Mouse (Mus musculus) CH12.LX (cell line): Measurements from ENCODE around the gene Fam214a. TPM values are rescaled to one million over a fixed set of nuclear protein-coding genes. Genes with fewer than 3 reads are reported as not detected.

Experiments used
- DNase-seq: peaks from one replicate; pipeline ENCODE4 v3.0.0-alpha.2; 2013; ENCODE audit errors: extremely low read depth
- H3K27ac ChIP-seq: 2 replicates; pipeline ENCODE4 v1.5.1; 2012; ENCODE audit warnings: low read depth, mild to moderate bottlenecking, control low read depth, moderate library complexity; ENCODE audit not compliant: insufficient read depth
- H3K27me3 ChIP-seq: replicated peaks from 2 replicates; pipeline ENCODE3; 2012; ENCODE audit warnings: inconsistent platforms
- H3K36me3 ChIP-seq, 2 experiments: replicated peaks in 1 of 2; 2 replicates each; pipeline versions ENCODE3 to v1.6.1; 2012; ENCODE audit warnings: inconsistent platforms in 1 of 2, low read length in 1 of 2, mild to moderate bottlenecking in 1 of 2, mixed read lengths in 1 of 2, moderate library complexity in 1 of 2; ENCODE audit not compliant: control insufficient read depth in 1 of 2, insufficient read depth in 1 of 2
- H3K4me1 ChIP-seq, 2 experiments: 2 replicates each; pipeline ENCODE4 v1.6.1; 2012; ENCODE audit warnings: inconsistent platforms in 1 of 2, moderate library complexity in 1 of 2; ENCODE audit not compliant: insufficient read depth in 2 of 2, control insufficient read depth in 1 of 2
- H3K4me2 ChIP-seq: 2 replicates; pipeline ENCODE4 v1.6.1; 2012; ENCODE audit warnings: low read depth, mild to moderate bottlenecking, control low read depth; ENCODE audit not compliant: poor library complexity, insufficient read depth, severe bottlenecking
- H3K4me3 ChIP-seq, 3 experiments: fragments of 150-350 bp in 1 of 3; sonication (generic) in 1 of 3; replicated peaks in 1 of 3; 2 replicates each; pipeline versions ENCODE3 to v1.5.1; 2011 to 2012; ENCODE audit warnings: low read depth in 2 of 3, low read length in 2 of 3, mild to moderate bottlenecking in 2 of 3, moderate library complexity in 2 of 3, control low read depth in 1 of 3, improper control_type of control experiment in 1 of 3, inconsistent platforms in 1 of 3, mixed read lengths in 1 of 3; ENCODE audit not compliant: poor library complexity in 1 of 3
- H3K79me2 ChIP-seq: replicated peaks from 2 replicates; pipeline ENCODE4 v1.6.1; 2012; ENCODE audit warnings: mild to moderate bottlenecking, moderate library complexity; ENCODE audit not compliant: control insufficient read depth, poor library complexity, insufficient read depth, severe bottlenecking; ENCODE audit errors: extremely low read depth
- H3K9ac ChIP-seq: 2 replicates; pipeline ENCODE4 v1.6.1; 2012; ENCODE audit warnings: low read depth, mild to moderate bottlenecking, control low read depth, moderate library complexity; ENCODE audit not compliant: insufficient read depth
- H3K9me3 ChIP-seq: replicated peaks from 2 replicates; pipeline ENCODE3; 2012; ENCODE audit warnings: low read length, inconsistent platforms, mixed read lengths
- CHD2 ChIP-seq: IDR thresholded peaks from 2 replicates; pipeline ENCODE4 v1.6.1; 2011; ENCODE audit warnings: low read length, improper control_type of control experiment
- E2F4 ChIP-seq: IDR thresholded peaks from 2 replicates; pipeline ENCODE4 v1.6.1; 2011; ENCODE audit warnings: low read depth, low read length, improper control_type of control experiment; ENCODE audit not compliant: insufficient replicate concordance
- ELF1 ChIP-seq: IDR thresholded peaks from 2 replicates; pipeline ENCODE4 v1.6.1; 2014; ENCODE audit warnings: low read depth, mild to moderate bottlenecking, inconsistent platforms, low read length, improper control_type of control experiment
- ETS1 ChIP-seq: conservative IDR thresholded peaks from 2 replicates; pipeline ENCODE4 v1.6.1; 2012; ENCODE audit warnings: low read depth, mild to moderate bottlenecking, inconsistent platforms, low read length, improper control_type of control experiment, moderate library complexity
- GABPA ChIP-seq: IDR thresholded peaks from 2 replicates; pipeline ENCODE4 v1.6.1; 2012; ENCODE audit warnings: low read depth, low read length, improper control_type of control experiment, inconsistent platforms; ENCODE audit not compliant: insufficient replicate concordance
- HCFC1 ChIP-seq: IDR thresholded peaks from 2 replicates; pipeline ENCODE4 v1.6.1; 2012; ENCODE audit warnings: low read depth, mild to moderate bottlenecking, inconsistent platforms, low read length, improper control_type of control experiment
- JUND ChIP-seq: conservative IDR thresholded peaks from 2 replicates; pipeline ENCODE4 v1.6.1; 2011; ENCODE audit warnings: low read depth, low read length, improper control_type of control experiment
- KAT2A ChIP-seq: IDR thresholded peaks from 2 replicates; pipeline ENCODE4 v1.6.1; 2012; ENCODE audit warnings: low read length, improper control_type of control experiment, inconsistent platforms; ENCODE audit not compliant: insufficient replicate concordance
- MAX ChIP-seq: IDR thresholded peaks from 2 replicates; pipeline ENCODE4 v1.6.1; 2011; ENCODE audit warnings: low read length, improper control_type of control experiment
- MEF2A ChIP-seq: IDR thresholded peaks from 2 replicates; pipeline ENCODE4 v1.6.1; 2014; ENCODE audit warnings: low read depth, mild to moderate bottlenecking, inconsistent platforms, low read length, improper control_type of control experiment, borderline replicate concordance
- MYC ChIP-seq: IDR thresholded peaks from 2 replicates; pipeline ENCODE4 v1.6.1; 2011; ENCODE audit warnings: low read depth, mild to moderate bottlenecking, improper control_type of control experiment, low read length
- NELFE ChIP-seq: IDR thresholded peaks from 2 replicates; pipeline ENCODE4 v1.6.1; 2011; ENCODE audit warnings: low read depth, low read length, improper control_type of control experiment
- NRF1 ChIP-seq: IDR thresholded peaks from 2 replicates; pipeline ENCODE4 v1.6.1; 2014; ENCODE audit warnings: low read depth, mild to moderate bottlenecking, inconsistent platforms, low read length, improper control_type of control experiment, moderate library complexity
- PAX5 ChIP-seq: IDR thresholded peaks from 2 replicates; pipeline ENCODE4 v1.6.1; 2012; ENCODE audit warnings: low read length, inconsistent platforms, mixed read lengths
- POLR2A ChIP-seq: IDR thresholded peaks from 2 replicates; pipeline ENCODE4 v1.6.1; 2011; ENCODE audit warnings: low read depth, mild to moderate bottlenecking, improper control_type of control experiment, low read length
- POLR2AphosphoS2 ChIP-seq: IDR thresholded peaks from 2 replicates; pipeline ENCODE4 v1.6.1; 2011; ENCODE audit warnings: low read depth, low read length, improper control_type of control experiment
- RAD21 ChIP-seq: IDR thresholded peaks from 2 replicates; pipeline ENCODE4 v1.6.1; 2011; ENCODE audit warnings: low read depth, mild to moderate bottlenecking, low read length, improper control_type of control experiment, moderate library complexity
- SMC3 ChIP-seq: IDR thresholded peaks from 2 replicates; pipeline ENCODE4 v1.6.1; 2011; ENCODE audit warnings: low read depth, low read length, improper control_type of control experiment
- TBP ChIP-seq: conservative IDR thresholded peaks from 2 replicates; pipeline ENCODE4 v1.6.1; 2011; ENCODE audit warnings: low read depth, low read length, improper control_type of control experiment
- TCF12 ChIP-seq: IDR thresholded peaks from 2 replicates; pipeline ENCODE4 v1.6.1; 2014; ENCODE audit warnings: low read depth, mild to moderate bottlenecking, inconsistent platforms, low read length, improper control_type of control experiment
- UBTF ChIP-seq: IDR thresholded peaks from 2 replicates; pipeline ENCODE4 v1.6.1; 2012; ENCODE audit warnings: low read depth, mild to moderate bottlenecking, inconsistent platforms, low read length, improper control_type of control experiment, moderate library complexity
- USF1 ChIP-seq: IDR thresholded peaks from 2 replicates; pipeline ENCODE4 v1.6.1; 2014; ENCODE audit warnings: low read depth, mild to moderate bottlenecking, inconsistent platforms, low read length, improper control_type of control experiment
- dilution Hi-C: fragments of 300-500 bp; cut with MboI; formaldehyde crosslinking; loops from 2 replicates; pipeline ENCODE4 v1.14.3; 2020; ENCODE audit warnings: low sequenced_read_pairs; ENCODE audit not compliant: extremely low pct_unique_long_range_greater_than_20kb, extremely low pct_ligation_motif_present
- in situ Hi-C: fragments of 300-500 bp; cut with MboI; formaldehyde crosslinking; loops from 3 replicates; pipeline ENCODE4 v1.14.3; 2019; ENCODE audit warnings: low sequenced_read_pairs, low pct_ligation_motif_present, low pct_unique_long_range_greater_than_20kb, mixed read lengths
- polyA plus RNA-seq: library from polyadenylated mRNA; unstranded; fragments of >175 nt; gene quantifications from 2 replicates; pipeline ENCODE4 v1.2.1, GENCODE M21; 2012; ENCODE audit warnings: low read depth; ENCODE audit not compliant: insufficient read length
- total RNA-seq, 2 experiments: library from RNA; depleted of rRNA; stranded (reverse); fragments of 300-350 nt in 1 of 2; fragments of >200 nt in 1 of 2; gene quantifications; 2 replicates each; pipeline ENCODE4 v1.2.3; 2012 to 2014

The Fam214a gene
- total and polyA plus RNA-seq, 3 experiments, result 6.2 to 8.6 (median 7.0) TPM

DNA sequence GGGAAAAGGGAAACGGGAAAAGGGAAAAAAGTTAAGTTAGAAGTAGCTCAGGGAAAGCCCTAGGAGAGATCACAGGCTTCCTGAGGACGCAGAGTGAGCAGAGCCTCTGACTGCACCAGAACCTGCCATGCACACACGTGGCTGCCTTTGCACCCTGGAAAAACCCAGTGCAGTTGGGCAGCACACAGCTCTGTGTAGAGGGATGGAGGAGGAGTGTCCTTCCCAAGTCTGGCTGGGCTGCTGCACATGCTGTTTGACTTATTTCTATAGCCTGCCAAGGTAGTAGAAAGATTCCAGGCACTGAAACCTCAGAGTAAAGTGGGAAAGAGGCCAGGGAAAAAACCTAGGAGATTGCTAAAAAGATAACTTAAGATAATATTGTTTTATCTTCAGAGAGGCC is 49.6 kb downstream of the Fam214a start:
- H3K4me3 ChIP-seq, result no peak overlapping the region
- no peak overlapping the region for H3K4me2 ChIP-seq
- H3K9ac ChIP-seq, result no peak overlapping the region
- no peaks in the 10 kb centered on the region for H3K27me3 ChIP-seq
- peaks cover 13 to 26% of the 10 kb centered on the region in 2 experiments for H3K36me3 ChIP-seq
- no peak for DNase-seq
- H3K79me2 ChIP-seq, result no peaks in the 10 kb centered on the region
- dilution Hi-C loops, result no loop called here
- H3K4me1 ChIP-seq, result peaks cover 5 to 17% of the 10 kb centered on the region in 2 experiments; a peak in 3 of 4 replicates
- in situ Hi-C loops, result no loop called here
- no peaks in the 10 kb centered on the region for H3K9me3 ChIP-seq
- TF ChIP-seq MAX (no peak), ETS1 (no peak), ELF1 (no peak), KAT2A (no peak), CHD2 (no peak), HCFC1 (no peak), PAX5 (no peak), POLR2AphosphoS2 (no peak), TCF12 (no peak), USF1 (no peak), POLR2A (no peak), MEF2A (no peak), UBTF (no peak), TBP (no peak), JUND (no peak)
- TF ChIP-seq, all 38 proteins: peak for 0
- no peak overlapping the region for H3K27ac ChIP-seq

DNA sequence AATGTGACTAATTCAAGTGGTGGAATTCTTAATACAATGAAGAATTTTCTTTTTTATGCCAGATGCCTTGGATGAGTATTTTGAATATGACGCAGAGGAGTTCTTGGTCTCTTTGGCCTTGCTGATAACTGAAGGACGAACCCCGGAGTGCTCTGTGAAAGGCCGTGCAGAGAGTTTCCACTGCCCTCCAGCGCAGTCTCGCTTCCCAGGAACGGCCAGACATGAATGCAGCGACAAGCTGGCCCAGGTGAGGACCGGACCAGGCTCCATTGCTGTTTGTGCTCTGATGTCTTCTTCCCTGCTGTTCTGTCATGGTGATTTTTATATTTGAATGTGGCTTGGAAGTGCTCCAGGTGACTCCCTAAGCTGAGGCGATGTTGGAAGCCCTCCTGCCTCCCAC is 51.5 kb downstream of the Fam214a start:
- H3K9me3 ChIP-seq, result no peaks in the 10 kb centered on the region
- dilution Hi-C loops, result no loop called here
- H3K9ac ChIP-seq, result no peak overlapping the region
- TF ChIP-seq RAD21, result no peak
- TF ChIP-seq ELF1, result no peak
- no peak for TF ChIP-seq NELFE
- no peak for TF ChIP-seq MYC
- TF ChIP-seq NRF1, result no peak
- no peak for TF ChIP-seq SMC3
- TF ChIP-seq TBP, result no peak
- no peak for TF ChIP-seq E2F4
- no peak for TF ChIP-seq GABPA
- no peak for TF ChIP-seq CHD2
- H3K4me3 ChIP-seq, result no peak overlapping the region
- H3K4me2 ChIP-seq, result no peak overlapping the region
- peaks cover 22 to 39% of the 10 kb centered on the region in 2 experiments for H3K36me3 ChIP-seq
- H3K27me3 ChIP-seq, result no peaks in the 10 kb centered on the region
- no peaks in the 10 kb centered on the region for H3K79me2 ChIP-seq
- no peak for DNase-seq
- no peak overlapping the region for H3K27ac ChIP-seq
- peaks cover 0 to 4% of the 10 kb centered on the region in 2 experiments; a peak in 2 of 4 replicates for H3K4me1 ChIP-seq
- in situ Hi-C loops, result no loop called here
